Mouse (Mus musculus) small intestine, adult 2 months (tissue): ENCODE measurements around the gene Amz1. TPM values are rescaled to one million over a fixed set of nuclear protein-coding genes. Genes with fewer than 3 reads are reported as not detected.

ENCODE experiments used
- H3K27ac ChIP-seq: fragments of 200-500 bp; 2 replicates; pipeline ENCODE4 v1.5.1; 2012; ENCODE audit warnings: low read depth, low read length, control low read depth, inconsistent platforms; ENCODE audit not compliant: insufficient read depth
- H3K27me3 ChIP-seq: fragments of 200-500 bp; 2 replicates; pipeline ENCODE4 v1.6.1; 2012; ENCODE audit warnings: mild to moderate bottlenecking, moderate library complexity, low read length, inconsistent platforms; ENCODE audit not compliant: control insufficient read depth, insufficient read depth
- H3K36me3 ChIP-seq: fragments of 200-500 bp; 2 replicates; pipeline ENCODE4 v1.6.1; 2012; ENCODE audit warnings: mild to moderate bottlenecking, low read length, control low read depth, inconsistent platforms; ENCODE audit not compliant: control insufficient read depth, insufficient read depth
- H3K4me1 ChIP-seq: fragments of 200-500 bp; 2 replicates; pipeline ENCODE4 v1.6.1; 2012; ENCODE audit warnings: low read length, inconsistent platforms, mixed read lengths; ENCODE audit not compliant: control insufficient read depth, insufficient read depth, insufficient read length
- H3K4me3 ChIP-seq: fragments of 200-500 bp; 2 replicates; pipeline ENCODE4 v1.5.1; 2012; ENCODE audit warnings: low read depth, mild to moderate bottlenecking, control low read depth, inconsistent platforms, low read length, moderate library complexity
- CTCF ChIP-seq: fragments of 200-500 bp; IDR thresholded peaks from 2 replicates; pipeline ENCODE4 v1.5.1; 2012; ENCODE audit warnings: low read depth, mild to moderate bottlenecking, control low read depth, inconsistent platforms, low read length, moderate library complexity, mixed read lengths; ENCODE audit not compliant: insufficient replicate concordance, insufficient read length; ENCODE audit errors: extremely low read depth
- POLR2A ChIP-seq: fragments of 200-500 bp; IDR thresholded peaks from 2 replicates; pipeline ENCODE4 v1.6.1; 2012; ENCODE audit warnings: low read depth, mild to moderate bottlenecking, control low read depth, inconsistent platforms, low read length, moderate library complexity
- WGBS: fragments of 180-500 bp; shearing (Covaris S2); methylation state at CpG from one replicate; pipeline ENCODE4 v1.1.7; 2018; 5-methylcytosine and 5-hydroxymethylcytosine counted together
- polyA plus RNA-seq: library from polyadenylated mRNA; depleted of rRNA; stranded (reverse); fragments of >200 nt; gene quantifications from 2 replicates; pipeline ENCODE4 v1.2.3, GENCODE M21; 2012; rRNA removed

Amz1 gene
- 2.0 and 3.8 TPM in 2 replicates for polyA plus RNA-seq

DNA sequence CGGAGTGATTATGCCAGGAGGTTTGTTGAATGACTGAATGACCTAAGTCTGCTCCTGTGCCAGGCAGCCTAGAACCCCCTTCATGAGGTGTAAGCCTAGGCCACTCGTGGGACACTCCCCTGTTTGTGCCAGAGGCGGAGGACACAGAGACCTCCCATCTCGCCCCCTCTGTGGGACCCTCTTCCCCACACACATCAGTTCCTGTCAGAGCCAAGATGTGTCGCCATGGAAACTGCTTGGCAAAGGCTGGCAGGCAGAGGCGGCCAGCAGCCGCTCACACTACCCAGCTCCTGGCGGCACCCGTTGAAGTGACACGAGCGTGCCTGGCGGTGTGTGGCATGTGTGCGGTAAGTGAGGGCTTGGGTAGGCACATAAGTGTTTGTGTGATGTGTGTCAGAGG is at the start of gene Amz1:
Gene Amz1, plus strand, starts transcription at position 306 of the 400 bp plus-strand sequence.
- Histone ChIP-seq H3K27me3 (no peaks in the 10 kb centered on the region), H3K4me3 (no peak within 1 kb of the TSS), H3K27ac (no peak within 1 kb of the TSS), H3K4me1 (no peaks in the 10 kb centered on the region), H3K36me3 (peaks cover 5% of the 10 kb centered on the region)
- no peak for TF ChIP-seq POLR2A
- no peak for TF ChIP-seq CTCF
- WGBS = 74% methylated on average over 13 of the region's 13 CpGs

DNA sequence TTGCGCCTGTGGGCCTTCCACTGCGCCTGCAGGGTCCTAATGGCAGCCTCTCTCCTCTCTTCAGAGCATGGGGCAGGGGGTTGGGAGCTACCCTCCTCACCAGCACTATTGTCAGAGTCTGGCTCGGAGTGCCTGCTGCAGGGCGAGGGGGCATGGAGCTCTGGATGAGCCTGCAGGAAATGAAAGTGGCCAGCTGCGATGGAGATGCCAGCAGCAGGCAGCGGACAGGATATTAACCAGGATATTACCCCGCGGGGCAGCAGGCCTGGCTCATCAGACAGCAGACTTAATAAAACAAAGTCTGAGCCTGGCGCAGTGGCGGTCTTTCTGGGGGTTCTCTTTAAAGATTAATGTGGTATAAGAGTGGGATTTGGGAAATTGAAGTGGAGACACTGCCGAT is 48.8 kb upstream of the Amz1 start:
- TF ChIP-seq CTCF = no peak
- TF ChIP-seq POLR2A = no peak
- 86% methylated on average over 11 of the region's 11 CpGs for WGBS
- no peak overlapping the region for H3K4me3 ChIP-seq
- no peak overlapping the region for H3K27ac ChIP-seq
- no peaks in the 10 kb centered on the region for H3K4me1 ChIP-seq
- 0 out of 2 replicates have a peak, but pooled peaks cover 1% of the 10 kb centered on the region for H3K36me3 ChIP-seq
- H3K27me3 ChIP-seq = no peaks in the 10 kb centered on the region

DNA sequence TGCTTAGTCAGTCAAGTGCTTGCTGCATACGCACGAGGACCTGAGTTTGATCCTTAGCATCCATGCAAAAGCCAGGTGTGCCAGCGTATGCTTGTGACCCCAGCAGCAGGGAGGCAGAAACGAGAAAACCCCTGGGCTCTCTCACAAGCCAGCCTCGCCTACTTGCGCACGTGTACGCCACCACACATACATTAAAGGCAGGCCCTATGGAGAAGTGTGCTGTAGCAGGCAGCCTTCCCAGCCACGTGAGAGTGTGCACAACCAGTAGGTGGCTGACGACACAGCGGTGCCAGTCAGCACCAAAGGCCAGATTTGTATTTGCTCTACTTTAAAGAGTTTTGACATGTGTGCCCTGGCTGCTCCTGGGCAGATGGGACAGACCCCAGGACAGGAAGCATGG is 48.3 kb upstream of the Amz1 start:
- no peak overlapping the region for H3K27ac ChIP-seq
- TF ChIP-seq CTCF (no peak), POLR2A (no peak)
- no peaks in the 10 kb centered on the region for H3K4me1 ChIP-seq
- 0 out of 2 replicates have a peak, but pooled peaks cover 1% of the 10 kb centered on the region for H3K36me3 ChIP-seq
- 93% methylated on average over 11 of the region's 11 CpGs for WGBS
- H3K27me3 ChIP-seq = no peaks in the 10 kb centered on the region
- no peak overlapping the region for H3K4me3 ChIP-seq

DNA sequence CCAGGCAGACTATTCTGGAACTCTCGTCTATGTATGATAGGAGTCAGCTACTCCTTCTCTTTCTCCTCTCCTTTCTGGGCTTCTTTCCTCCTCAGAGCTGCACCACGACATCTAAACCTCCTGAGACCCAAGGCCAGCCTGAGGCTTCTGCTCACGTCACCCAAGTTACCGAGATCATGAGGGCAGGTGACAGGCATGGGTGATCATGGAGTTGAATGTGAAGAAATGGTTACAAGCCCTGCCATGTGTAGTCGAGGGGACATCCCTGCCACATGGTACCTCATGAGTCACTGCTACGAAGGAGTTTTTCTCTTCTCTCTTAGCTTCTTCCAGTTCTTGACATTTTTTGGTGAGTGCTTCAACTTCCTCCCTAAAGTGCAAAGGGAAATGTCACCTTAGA is 46.8 kb upstream of the Amz1 start:
- 87% methylated on average over 6 of the region's 6 CpGs for WGBS
- H3K36me3 ChIP-seq = 0 out of 2 replicates have a peak, but pooled peaks cover 1% of the 10 kb centered on the region

DNA sequence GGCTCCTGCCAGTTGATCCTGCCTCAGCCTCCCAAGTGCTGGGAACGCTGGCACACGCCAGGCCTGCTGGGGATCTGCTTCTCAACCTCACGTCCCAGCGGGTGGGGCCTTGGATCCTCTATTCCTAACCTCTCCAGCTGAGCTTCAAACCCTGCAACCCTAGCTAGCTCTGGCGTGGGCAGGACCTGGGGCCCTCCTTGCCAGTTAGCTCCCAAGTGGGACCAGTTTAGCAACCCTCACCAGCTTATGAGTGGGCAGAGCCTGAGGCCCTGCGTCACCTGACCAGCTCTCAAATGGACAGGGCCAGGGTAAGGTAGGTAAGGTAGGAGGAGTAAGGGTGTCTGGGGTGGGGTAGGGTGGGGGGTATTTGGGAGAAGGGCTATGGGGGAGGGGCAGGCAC is 43.9 kb upstream of the Amz1 start:
- no peak for TF ChIP-seq CTCF
- no peak for TF ChIP-seq POLR2A
- Histone ChIP-seq H3K27me3 (no peaks in the 10 kb centered on the region), H3K36me3 (no peaks in the 10 kb centered on the region), H3K27ac (no peak overlapping the region), H3K4me1 (no peaks in the 10 kb centered on the region), H3K4me3 (no peak overlapping the region)
- 96% methylated on average over 6 of the region's 6 CpGs for WGBS

More for the DNA sequence above, 46.8 kb upstream of the Amz1 start:
- TF ChIP-seq CTCF (no peak), POLR2A (no peak)
- H3K27me3 ChIP-seq = no peaks in the 10 kb centered on the region
- no peaks in the 10 kb centered on the region for H3K4me1 ChIP-seq
- H3K27ac ChIP-seq = no peak overlapping the region
- H3K4me3 ChIP-seq = no peak overlapping the region

DNA sequence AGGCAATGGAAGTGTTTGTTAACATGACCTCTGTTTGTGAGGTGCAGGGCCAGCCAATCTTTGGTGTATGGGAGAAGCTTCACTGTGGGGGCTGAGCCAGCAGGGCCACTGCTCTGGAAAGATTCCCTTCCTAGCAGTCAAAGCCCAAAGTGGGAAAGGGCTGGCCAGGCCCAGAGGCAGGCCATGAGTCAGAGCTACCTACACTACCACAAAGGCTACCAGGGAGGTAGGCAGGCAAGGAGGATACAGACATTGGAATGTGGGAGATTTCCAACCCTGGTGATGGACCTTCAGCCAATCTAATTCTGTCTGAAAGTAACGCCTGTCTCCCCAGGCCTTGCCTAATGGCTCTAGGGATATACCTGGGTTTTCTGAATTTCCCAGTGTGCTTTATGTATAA is 43.0 kb upstream of the Amz1 start:
- Histone ChIP-seq H3K27me3 (no peaks in the 10 kb centered on the region), H3K27ac (no peak overlapping the region), H3K4me1 (no peaks in the 10 kb centered on the region), H3K36me3 (no peaks in the 10 kb centered on the region), H3K4me3 (no peak overlapping the region)
- WGBS = 85% methylated on average over 1 of the region's 1 CpGs
- no peak for TF ChIP-seq POLR2A
- no peak for TF ChIP-seq CTCF

DNA sequence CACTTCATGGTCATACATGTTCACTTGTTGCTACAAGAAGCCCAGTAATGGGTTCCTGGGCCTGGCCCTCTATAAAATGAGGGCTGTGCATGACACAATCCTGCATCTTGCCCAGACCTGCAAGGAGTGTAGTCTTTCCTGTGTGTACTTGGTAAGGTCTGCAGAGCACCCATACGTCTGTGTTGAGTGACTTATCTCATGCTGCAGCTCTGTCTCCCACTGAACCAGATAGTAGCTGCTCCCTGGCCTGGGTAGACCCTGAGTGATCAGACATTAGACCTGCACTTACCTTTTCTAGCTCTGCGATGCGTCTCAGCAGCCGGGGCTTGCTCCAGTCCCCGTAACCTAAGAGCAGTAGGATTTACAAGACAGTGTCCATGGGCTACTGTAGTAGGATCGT is 41.8 kb upstream of the Amz1 start:
- no peak overlapping the region for H3K4me3 ChIP-seq
- WGBS = 97% methylated on average over 6 of the region's 6 CpGs
- no peaks in the 10 kb centered on the region for H3K36me3 ChIP-seq
- H3K27ac ChIP-seq = no peak overlapping the region
- TF ChIP-seq CTCF (no peak), POLR2A (no peak)
- H3K27me3 ChIP-seq = no peaks in the 10 kb centered on the region
- no peaks in the 10 kb centered on the region for H3K4me1 ChIP-seq

DNA sequence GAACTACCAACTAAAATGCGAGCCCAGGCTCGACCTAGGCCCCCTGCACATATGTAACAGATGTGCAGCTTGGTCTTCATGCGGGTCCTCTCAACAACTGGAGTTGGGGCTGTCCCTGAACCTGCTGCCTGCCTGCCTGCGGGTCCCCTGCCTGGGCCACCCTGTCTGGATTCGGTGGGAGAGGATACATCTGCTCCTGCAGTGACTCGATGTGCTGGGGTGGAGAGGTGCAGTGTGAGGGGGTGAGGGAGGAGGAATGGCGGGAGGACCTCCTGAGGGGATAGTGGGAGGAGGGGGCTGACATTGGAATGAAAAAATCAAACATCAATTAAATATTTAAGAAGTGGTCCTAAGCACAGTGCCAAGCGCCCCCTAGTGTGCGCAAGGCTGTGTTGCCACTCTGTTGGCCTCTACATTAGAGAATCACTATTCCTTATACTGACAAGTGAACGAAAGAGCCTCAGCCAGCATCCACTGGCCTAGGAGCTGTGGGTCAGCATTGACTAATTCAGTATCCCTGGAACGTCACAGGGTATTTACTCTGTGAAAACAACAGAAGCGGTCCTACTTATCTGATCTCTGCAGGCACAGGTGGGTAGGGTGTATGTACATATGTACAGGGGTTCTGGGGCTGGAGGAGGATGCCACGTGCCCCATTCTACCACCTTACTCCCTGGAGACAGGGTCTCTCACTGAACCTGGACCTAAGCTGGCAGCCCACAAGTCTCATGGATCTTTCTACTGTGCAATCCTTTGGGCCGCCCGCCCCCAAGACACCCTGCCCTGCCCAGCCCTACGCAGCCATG is 39.4 kb upstream of the Amz1 start:
- Histone ChIP-seq H3K4me3 (no peak overlapping the region), H3K27ac (no peak overlapping the region), H3K4me1 (no peaks in the 10 kb centered on the region), H3K36me3 (no peaks in the 10 kb centered on the region), H3K27me3 (no peaks in the 10 kb centered on the region)
- TF ChIP-seq POLR2A (no peak), CTCF (peak; percentile 85; the same call in 1 of the 2 replicates)
- WGBS = 70% methylated on average over 16 of the region's 16 CpGs
